Mouse (Mus musculus) neural tube, embryonic 11.5 days (tissue): ENCODE measurements around the gene Olah. TPM values are rescaled to one million over a fixed set of nuclear protein-coding genes. Genes with fewer than 3 reads are reported as not detected.
A peak's percentile ranks its signal among the peaks of the same experiment; 100 is the strongest.
"Not testable (repeated sequence)": the region's sequence is repeated elsewhere in the genome, so short reads cannot be mapped to it uniquely, and the experiment has no call there.

Experiments used
- ATAC-seq: fragments of 200-750 bp; cut with Nextera tagmentation; 2 replicates; pipeline ENCODE4 v1.8.0; 2017; ENCODE audit warnings: moderate number of reproducible peaks, mild to moderate bottlenecking, moderate TSS enrichment, moderate library complexity; ENCODE audit not compliant: insufficient read depth, low FRiP score, low TSS enrichment
- DNase-seq: peaks from one replicate; pipeline ENCODE4 v3.0.0-alpha.2; 2015; ENCODE audit warnings: low spot score
- H3K27ac ChIP-seq: fragments of 300-500 bp; sonication (generic); 2 replicates; pipeline ENCODE4 v1.5.1; 2014; ENCODE audit warnings: low read depth, mild to moderate bottlenecking, low read length
- H3K27me3 ChIP-seq: fragments of 300-500 bp; sonication (generic); 2 replicates; pipeline ENCODE4 v1.6.1; 2014; ENCODE audit warnings: mild to moderate bottlenecking, low read length, mixed read lengths; ENCODE audit not compliant: control insufficient read depth, insufficient read depth
- H3K36me3 ChIP-seq: fragments of 300-500 bp; sonication (generic); 2 replicates; pipeline ENCODE4 v1.6.1; 2014; ENCODE audit warnings: mild to moderate bottlenecking, low read length, moderate library complexity, mixed read lengths; ENCODE audit not compliant: control insufficient read depth, insufficient read depth
- H3K4me1 ChIP-seq: fragments of 300-500 bp; sonication (generic); 2 replicates; pipeline ENCODE4 v1.6.1; 2014; ENCODE audit warnings: low read length, mixed read lengths; ENCODE audit not compliant: control insufficient read depth, insufficient read depth
- H3K4me2 ChIP-seq: fragments of 300-500 bp; sonication (generic); 2 replicates; pipeline ENCODE4 v1.6.1; 2014; ENCODE audit warnings: low read depth, mild to moderate bottlenecking, moderate library complexity
- H3K4me3 ChIP-seq: fragments of 300-500 bp; sonication (generic); 2 replicates; pipeline ENCODE4 v1.5.1; 2014; ENCODE audit warnings: low read depth, low read length
- H3K9ac ChIP-seq: fragments of 300-500 bp; sonication (generic); 2 replicates; pipeline ENCODE4 v1.6.1; 2014; ENCODE audit warnings: mild to moderate bottlenecking, low read length
- H3K9me3 ChIP-seq: fragments of 300-500 bp; sonication (generic); 2 replicates; pipeline ENCODE4 v1.6.1; 2016; ENCODE audit warnings: low read length; ENCODE audit not compliant: control insufficient read depth
- WGBS: fragments of 180-500 bp; shearing (Covaris S2); extraction: QIAGEN DNeasy Blood & Tissue Kit; methylation state at CpG from one replicate; pipeline ENCODE4 v1.1.7; 2014; 5-methylcytosine and 5-hydroxymethylcytosine counted together
- polyA plus RNA-seq: library from polyadenylated mRNA; unstranded; fragments of >200 nt; fragmentation: Nextera tagmentation; extraction: Ambion mirVana; gene quantifications from 2 replicates; pipeline ENCODE4 v1.2.1, GENCODE M21; 2014

Olah gene
- not detected in 2 replicates for polyA plus RNA-seq

GRCm38 (mm10) chr2:3397110-3397509 lies at the start of gene Olah:
Olah (minus strand) TSS chr2:3397210.
- H3K27ac ChIP-seq, H3K36me3 ChIP-seq, H3K4me1 ChIP-seq, H3K27me3 ChIP-seq, H3K4me3 ChIP-seq, H3K9ac ChIP-seq, H3K4me2 ChIP-seq, DNase-seq, ATAC-seq, H3K9me3 ChIP-seq: not testable (repeated sequence)
- WGBS: 63% methylated on average over 10 of the region's 10 CpGs

DNA sequence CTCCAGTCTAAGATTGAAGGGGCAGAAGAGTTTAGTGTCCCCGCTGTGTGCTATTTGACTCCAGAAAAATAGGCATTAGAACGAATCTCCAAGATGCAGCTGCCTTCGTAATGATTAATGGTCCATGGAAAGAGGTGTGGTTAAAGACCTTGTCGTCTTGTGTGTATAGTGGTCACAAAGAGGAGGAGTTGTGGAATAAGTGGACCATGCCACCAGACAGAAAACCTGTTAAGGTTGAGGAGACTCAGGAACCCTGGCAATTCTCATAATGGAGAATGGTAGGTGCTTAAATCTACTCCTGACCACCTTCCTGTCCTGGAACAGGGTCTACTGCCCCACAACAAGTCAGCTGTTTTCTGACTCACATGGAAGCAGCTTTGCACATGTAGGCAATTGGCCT lies 49.0 kb upstream of the Olah start:
- no peak for DNase-seq
- H3K36me3 ChIP-seq: no peaks in the 10 kb centered on the region

DNA sequence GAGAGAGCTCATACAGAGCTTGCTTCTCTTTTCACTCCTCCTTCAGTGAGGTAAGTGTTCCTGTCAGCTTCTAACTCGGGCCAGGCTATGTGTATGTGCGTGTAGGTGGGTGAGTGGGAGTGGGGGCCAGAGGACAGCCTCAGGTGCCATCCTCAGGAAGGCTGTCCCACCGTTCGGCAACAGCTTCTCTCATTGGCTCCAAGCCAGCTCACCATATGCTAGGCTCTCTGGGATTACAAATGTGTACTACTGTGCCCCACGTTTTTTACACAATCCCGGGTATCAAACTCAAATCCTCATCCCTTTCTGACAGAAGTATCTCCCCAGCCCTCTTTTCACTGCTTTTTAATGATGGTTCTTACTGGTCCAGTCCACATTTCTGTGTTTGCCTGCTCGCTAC lies 47.2 kb upstream of the Olah start:
- no peaks in the 10 kb centered on the region for H3K27me3 ChIP-seq
- no peak overlapping the region for H3K4me2 ChIP-seq
- no peak overlapping the region for H3K4me3 ChIP-seq
- no peaks in the 10 kb centered on the region for H3K36me3 ChIP-seq
- H3K9me3 ChIP-seq: no peaks in the 10 kb centered on the region
- H3K27ac ChIP-seq: no peak overlapping the region
- ATAC-seq: no peak
- 87% methylated on average over 7 of the region's 7 CpGs for WGBS
- H3K9ac ChIP-seq: no peak overlapping the region
- no peak for DNase-seq
- no peaks in the 10 kb centered on the region for H3K4me1 ChIP-seq

More for the DNA sequence above, 49.0 kb upstream of the Olah start:
- no peak for ATAC-seq
- Histone ChIP-seq H3K9me3 (no peaks in the 10 kb centered on the region), H3K27ac (no peak overlapping the region), H3K4me1 (no peaks in the 10 kb centered on the region), H3K27me3 (no peaks in the 10 kb centered on the region), H3K4me3 (no peak overlapping the region), H3K4me2 (no peak overlapping the region), H3K9ac (no peak overlapping the region)
- 79% methylated on average over 4 of the region's 4 CpGs for WGBS

GRCm38 (mm10) chr2:3437956-3438355 lies 40.9 kb upstream of the Olah start:
- 44% methylated on average over 7 of the region's 7 CpGs for WGBS
- Histone ChIP-seq H3K9ac (no peak overlapping the region), H3K4me1 (no peaks in the 10 kb centered on the region), H3K9me3 (no peaks in the 10 kb centered on the region), H3K27ac (no peak overlapping the region), H3K27me3 (no peaks in the 10 kb centered on the region), H3K4me3 (no peak overlapping the region), H3K4me2 (no peak overlapping the region), H3K36me3 (no peaks in the 10 kb centered on the region)
- no peak for DNase-seq
- no peak for ATAC-seq

GRCm38 (mm10) chr2:3435369-3436061 lies 38.5 kb upstream of the Olah start:
- H3K9ac ChIP-seq: no peak overlapping the region
- no peak overlapping the region for H3K4me2 ChIP-seq
- no peak overlapping the region for H3K27ac ChIP-seq
- no peaks in the 10 kb centered on the region for H3K27me3 ChIP-seq
- no peaks in the 10 kb centered on the region for H3K36me3 ChIP-seq
- H3K4me1 ChIP-seq: no peaks in the 10 kb centered on the region
- no peak overlapping the region for H3K4me3 ChIP-seq
- no peaks in the 10 kb centered on the region for H3K9me3 ChIP-seq
- WGBS: 83% methylated on average over 6 of the region's 6 CpGs
- no peak for ATAC-seq
- DNase-seq: no peak

- H3K4me2 ChIP-seq: no peak overlapping the region
- H3K27ac ChIP-seq: no peak overlapping the region
- no peak overlapping the region for H3K9ac ChIP-seq
- no peaks in the 10 kb centered on the region for H3K36me3 ChIP-seq
- H3K9me3 ChIP-seq: no peaks in the 10 kb centered on the region
- DNase-seq (no peak), ATAC-seq (no peak)
- WGBS: 85% methylated on average over 9 of the region's 9 CpGs
- no peaks in the 10 kb centered on the region for H3K4me1 ChIP-seq
- H3K27me3 ChIP-seq: no peaks in the 10 kb centered on the region
- no peak overlapping the region for H3K4me3 ChIP-seq
These were observed 33.9 kb upstream of the Olah start for GRCm38 (mm10) chr2:3430956-3431355.

DNA sequence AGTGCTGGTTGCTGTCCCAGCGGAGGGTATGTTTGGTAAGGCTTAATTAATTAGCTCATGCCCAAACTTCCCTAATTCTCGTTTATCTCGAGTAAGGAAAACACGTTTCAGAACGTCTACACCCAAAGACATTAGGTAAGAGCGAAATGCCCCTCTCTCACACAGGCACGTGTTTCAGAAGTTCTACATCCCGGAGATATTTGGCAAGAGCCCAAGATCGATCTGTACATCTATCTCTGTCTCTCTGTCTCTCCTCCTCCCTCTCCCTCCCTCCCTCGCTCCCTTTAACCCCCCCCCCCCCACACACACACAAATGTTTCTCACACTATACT lies 27.5 kb upstream of the Olah start:
- Histone ChIP-seq H3K4me2 (peak overlapping the region; percentile 79), H3K4me3 (peak overlapping the region; percentile 52), H3K27me3 (no peaks in the 10 kb centered on the region), H3K27ac (no peak overlapping the region), H3K9ac (peak overlapping the region; percentile 47), H3K4me1 (peaks cover 3% of the 10 kb centered on the region; the same call in 1 of the 2 replicates), H3K9me3 (no peaks in the 10 kb centered on the region), H3K36me3 (no peaks in the 10 kb centered on the region)
- DNase-seq (no peak), ATAC-seq (no peak)
- 17% methylated on average over 10 of the region's 10 CpGs for WGBS

GRCm38 (mm10) chr2:3423841-3424578 lies 27.0 kb upstream of the Olah start, which contains the start of gene Dclre1c:
Dclre1c (plus strand) TSS chr2:3424131.
- no peak within 1 kb of the TSS for H3K27ac ChIP-seq
- ATAC-seq (peak; percentile 97), DNase-seq (peak; percentile 92)
- H3K27me3 ChIP-seq: no peaks in the 10 kb centered on the region
- no peaks in the 10 kb centered on the region for H3K36me3 ChIP-seq
- peak within 1 kb of the TSS; percentile 79 for H3K4me2 ChIP-seq
- peaks cover 3% of the 10 kb centered on the region; the same call in 1 of the 2 replicates for H3K4me1 ChIP-seq
- peak within 1 kb of the TSS; percentile 52 for H3K4me3 ChIP-seq
- no peaks in the 10 kb centered on the region for H3K9me3 ChIP-seq
- WGBS: under 1% methylated on average over 29 of the region's 29 CpGs
- H3K9ac ChIP-seq: peak within 1 kb of the TSS; percentile 47

GRCm38 (mm10) chr2:3422548-3422947 lies 25.5 kb upstream of the Olah start, which contains the start of gene Meig1:
Meig1 (minus strand) TSS chr2:3422648.
- Histone ChIP-seq H3K27me3 (no peaks in the 10 kb centered on the region), H3K9me3 (no peaks in the 10 kb centered on the region), H3K36me3 (no peaks in the 10 kb centered on the region), H3K4me1 (peaks cover 3% of the 10 kb centered on the region; the same call in 1 of the 2 replicates), H3K9ac (no peak within 1 kb of the TSS), H3K4me3 (no peak within 1 kb of the TSS), H3K27ac (no peak within 1 kb of the TSS), H3K4me2 (0 out of 2 replicates have a peak within 1 kb of the TSS, but pooled peaks have one; percentile 79)
- WGBS: 73% methylated on average over 3 of the region's 3 CpGs
- ATAC-seq (no peak), DNase-seq (no peak)
